Mouse (Mus musculus) left cerebral cortex, postnatal 4 days (tissue): ENCODE measurements around the gene Iqcf5. TPM values are rescaled to one million over a fixed set of nuclear protein-coding genes. Genes with fewer than 3 reads are reported as not detected.

ENCODE experiments used
- total RNA-seq, 2 experiments: library from RNA; stranded (reverse); gene quantifications; 2 replicates each; pipeline ENCODE4 v1.2.3; 2021

Iqcf5 gene
- total RNA-seq, 2 experiments from 2014 or later = 0.78 TPM; not detected in 1

Other genes with a start within 250 kb of the Iqcf5 start
- 10 to 100 TPM; 11.0 to 11.9 TPM for gene Poc1a, start 233.5 kb upstream of the Iqcf5 start, total RNA-seq
- 10 to 100 TPM; 54.3 to 54.4 TPM for gene Dusp7, start 145.9 kb upstream of the Iqcf5 start, total RNA-seq
- gene Rpl29, start 85.1 kb upstream of the Iqcf5 start, total RNA-seq = 100 to 1,000 TPM; 480 to 518 TPM
- gene Acy1, start 76.3 kb upstream of the Iqcf5 start, total RNA-seq = 10 to 100 TPM; 14.3 to 19.0 TPM
- 10 to 100 TPM; 13.3 to 13.8 TPM for gene Abhd14b, start 67.1 kb upstream of the Iqcf5 start, total RNA-seq
- gene Abhd14a, start 66.9 kb upstream of the Iqcf5 start, total RNA-seq = 10 to 100 TPM; 70.1 to 71.4 TPM
- 100 to 1,000 TPM; 409 to 418 TPM for gene Pcbp4, start 61.3 kb upstream of the Iqcf5 start, total RNA-seq
- gene Gpr62, start 48.6 kb upstream of the Iqcf5 start, total RNA-seq = 1 to 10 TPM in 1 of 2 experiments, under 1 TPM in 1; 0.94 to 1.3 TPM
- gene Rrp9, start 38.6 kb upstream of the Iqcf5 start, total RNA-seq = 10 to 100 TPM; 46.9 to 55.2 TPM
- 1 to 10 TPM; 2.8 to 3.3 TPM for gene Parp3, start 37.6 kb upstream of the Iqcf5 start, total RNA-seq
- not detected for gene Iqcf1, start 14.6 kb upstream of the Iqcf5 start, total RNA-seq
- not detected for gene Iqcf3, start 47.1 kb downstream of the Iqcf5 start, total RNA-seq
- gene Iqcf4, start 56.4 kb downstream of the Iqcf5 start, total RNA-seq = not detected
- gene Iqcf6, start 112.0 kb downstream of the Iqcf5 start, total RNA-seq = not detected
- gene Grm2, start 141.5 kb downstream of the Iqcf5 start, total RNA-seq = 10 to 100 TPM; 43.6 to 48.3 TPM
- 10 to 100 TPM; 66.4 to 69.2 TPM for gene Tex264, start 171.4 kb downstream of the Iqcf5 start, total RNA-seq